Mouse (Mus musculus): ENCODE measurements around the gene Srgap3.

DNA sequence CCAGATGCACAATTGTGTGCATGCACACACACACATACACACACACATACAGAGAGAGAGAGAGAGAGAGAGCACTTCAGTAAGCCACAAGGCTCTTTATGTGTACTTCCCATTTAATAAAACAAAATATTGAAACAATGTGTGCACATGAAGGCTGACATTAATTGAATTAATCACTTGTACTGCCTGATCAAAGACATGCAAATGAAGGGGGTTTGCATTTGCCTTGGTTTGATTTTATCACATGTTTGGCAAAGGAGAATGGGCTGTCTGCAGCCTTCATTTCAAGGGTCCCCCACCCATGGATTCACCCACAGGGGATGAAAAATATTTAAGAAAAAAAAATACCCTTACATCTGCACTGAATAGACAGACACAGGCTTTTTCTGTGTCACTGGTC, 29.5 kb upstream of the Srgap3 start:
- TF ChIP-seq CTCF (IDR thresholded peaks at IDR 0.05; ENCODE audit: low read depth) (no peak), EP300 (IDR thresholded peaks at IDR 0.05; ENCODE audit: low read depth) (no peak)

Measured in liver, postnatal 0 days (tissue).